Mouse (Mus musculus): Measurements from ENCODE around the gene Srek1. TPM values are rescaled to one million over a fixed set of nuclear protein-coding genes. Genes with fewer than 3 reads are reported as not detected.

The Srek1 gene
- total and polyA plus RNA-seq, 3 experiments: 31.0 to 68.5 TPM; not detected in 1

GRCm38 (mm10) chr13:103710359-103710781 is 64.0 kb downstream of the Srek1 start (continued):
- TF ChIP-seq USF2 (IDR thresholded peaks at IDR 0.05; ENCODE audit: borderline replicate concordance in 1 of 2, insufficient read depth in 1 of 2, low read depth in 1 of 2, low read length in 2 of 2) (no peak), MAFK (IDR thresholded peaks at IDR 0.05; ENCODE audit: borderline replicate concordance, low read depth, low read length) (no peak), JUND (IDR thresholded peaks at IDR 0.05; ENCODE audit: low read depth, low read length) (no peak), BHLHE40 (IDR thresholded peaks at IDR 0.05; ENCODE audit: borderline replicate concordance, low read depth, low read length) (no peak)

- no peaks in the 10 kb centered on the region for H3K79me2 ChIP-seq (ENCODE audit: control insufficient read depth, insufficient read depth, low read length, poor library complexity)
- TF ChIP-seq KAT2A (conservative IDR thresholded peaks at IDR 0.05; ENCODE audit: low read depth, low read length) (no peak), RCOR1 (IDR thresholded peaks at IDR 0.05; ENCODE audit: low read depth, low read length) (no peak), USF2 (IDR thresholded peaks at IDR 0.05; ENCODE audit: borderline replicate concordance in 1 of 2, insufficient read depth in 1 of 2, low read depth in 1 of 2, low read length in 2 of 2) (no peak), GABPA (IDR thresholded peaks at IDR 0.05; ENCODE audit: low read depth, low read length) (no peak), SIN3A (IDR thresholded peaks at IDR 0.05; ENCODE audit: low read length) (no peak), MYB (IDR thresholded peaks at IDR 0.05; ENCODE audit: low read depth, low read length) (no peak), MYC (IDR thresholded peaks at IDR 0.05; ENCODE audit: low read depth, low read length) (no peak), NELFE (IDR thresholded peaks at IDR 0.05; ENCODE audit: low read depth, low read length) (no peak), ZC3H11A (IDR thresholded peaks at IDR 0.05; ENCODE audit: low read depth, low read length) (no peak), CTCF (IDR thresholded peaks at IDR 0.05 in 2 of 3, conservative IDR thresholded peaks at IDR 0.05 in 1 of 3; ENCODE audit: control insufficient read depth in 1 of 3, insufficient read depth in 1 of 3, low read depth in 2 of 3, low read length in 3 of 3, poor library complexity in 1 of 3, severe bottlenecking in 1 of 3) (no peak)
- no peak for DNase-seq (ENCODE audit: low read depth, low spot score)
- H3K4me1 ChIP-seq (ENCODE audit: control insufficient read depth in 1 of 2, insufficient read depth in 2 of 2, low read length in 2 of 2): no peaks in the 10 kb centered on the region
- H3K4me3 ChIP-seq (ENCODE audit: control insufficient read depth in 1 of 2, insufficient read depth in 1 of 2, low read depth in 2 of 2, low read length in 2 of 2): no peak overlapping the region
- H3K9ac ChIP-seq (ENCODE audit: control insufficient read depth, low read depth, low read length, poor library complexity, severe bottlenecking): no peak overlapping the region
- H3K27me3 ChIP-seq (ENCODE audit: control insufficient read depth in 1 of 2, insufficient read depth in 2 of 2, low read length in 2 of 2): no peaks in the 10 kb centered on the region; a peak in 2 of 4 replicates
- no peak overlapping the region for H3K27ac ChIP-seq (ENCODE audit: control insufficient read depth, low read depth, low read length)
- H3K9me3 ChIP-seq (replicated peaks; ENCODE audit: insufficient read depth, low read length): no peaks in the 10 kb centered on the region
- H3K36me3 ChIP-seq (ENCODE audit: control insufficient read depth in 1 of 2, insufficient read depth in 2 of 2, low read length in 2 of 2): no peaks in the 10 kb centered on the region
Measured at GRCm38 (mm10) chr13:103705436-103705978, 68.9 kb downstream of the Srek1 start.

DNA sequence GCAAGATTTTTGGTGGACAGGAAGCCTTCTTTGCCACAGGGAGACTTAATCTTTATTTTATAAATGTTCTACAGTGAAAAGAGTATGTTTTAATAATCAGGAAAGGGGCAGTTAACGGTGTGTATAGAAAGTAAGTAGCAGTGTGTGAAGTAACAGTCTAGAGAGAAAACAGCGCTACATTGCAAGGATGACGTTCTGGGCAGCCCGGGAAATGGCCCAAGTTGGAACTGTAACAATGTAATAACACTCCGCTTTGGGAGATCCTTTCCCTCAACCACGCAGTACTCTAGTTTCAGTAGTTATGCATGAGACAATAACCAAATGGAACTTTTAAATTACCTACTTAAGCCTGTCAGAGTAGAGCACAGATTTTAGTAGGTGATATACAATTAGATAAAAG is 70.6 kb downstream of the Srek1 start:
- no peak for DNase-seq (ENCODE audit: low read depth, low spot score)
- Histone ChIP-seq H3K4me1 (ENCODE audit: control insufficient read depth in 1 of 2, insufficient read depth in 2 of 2, low read length in 2 of 2) (no peaks in the 10 kb centered on the region), H3K79me2 (ENCODE audit: control insufficient read depth, insufficient read depth, low read length, poor library complexity) (no peaks in the 10 kb centered on the region), H3K27me3 (ENCODE audit: control insufficient read depth in 1 of 2, insufficient read depth in 2 of 2, low read length in 2 of 2) (no peaks in the 10 kb centered on the region; a peak in 2 of 4 replicates), H3K36me3 (ENCODE audit: control insufficient read depth in 1 of 2, insufficient read depth in 2 of 2, low read length in 2 of 2) (no peaks in the 10 kb centered on the region), H3K4me3 (ENCODE audit: control insufficient read depth in 1 of 2, insufficient read depth in 1 of 2, low read depth in 2 of 2, low read length in 2 of 2) (no peak overlapping the region), H3K9ac (ENCODE audit: control insufficient read depth, low read depth, low read length, poor library complexity, severe bottlenecking) (no peak overlapping the region), H3K27ac (ENCODE audit: control insufficient read depth, low read depth, low read length) (no peak overlapping the region), H3K9me3 (replicated peaks; ENCODE audit: insufficient read depth, low read length) (no peaks in the 10 kb centered on the region)
- no peak for TF ChIP-seq MEF2A (IDR thresholded peaks at IDR 0.05; ENCODE audit: extremely low read depth, insufficient replicate concordance, low read depth, low read length, poor library complexity, severe bottlenecking)
- TF ChIP-seq BHLHE40 (IDR thresholded peaks at IDR 0.05; ENCODE audit: borderline replicate concordance, low read depth, low read length): no peak
- no peak for TF ChIP-seq POLR2AphosphoS2 (IDR thresholded peaks at IDR 0.05; ENCODE audit: low read length)
- TF ChIP-seq GABPA (IDR thresholded peaks at IDR 0.05; ENCODE audit: low read depth, low read length): no peak
- TF ChIP-seq ZMIZ1 (IDR thresholded peaks at IDR 0.05; ENCODE audit: low read depth, low read length): no peak
- no peak for TF ChIP-seq MYC (IDR thresholded peaks at IDR 0.05; ENCODE audit: low read depth, low read length)
- TF ChIP-seq MAZ (IDR thresholded peaks at IDR 0.05; ENCODE audit: low read depth, low read length): no peak
- TF ChIP-seq MXI1 (IDR thresholded peaks at IDR 0.05; ENCODE audit: low read depth, low read length): no peak
- no peak for TF ChIP-seq NRF1 (IDR thresholded peaks at IDR 0.05; ENCODE audit: insufficient read depth, low read depth, low read length, poor library complexity, severe bottlenecking)
- no peak for TF ChIP-seq POLR2AphosphoS5 (IDR thresholded peaks at IDR 0.05; ENCODE audit: borderline replicate concordance, low read depth, low read length)
- no peak for TF ChIP-seq CHD2 (IDR thresholded peaks at IDR 0.05; ENCODE audit: low read length)
- TF ChIP-seq ZC3H11A (IDR thresholded peaks at IDR 0.05; ENCODE audit: low read depth, low read length): no peak
- no peak for TF ChIP-seq NELFE (IDR thresholded peaks at IDR 0.05; ENCODE audit: low read depth, low read length)
- no peak for TF ChIP-seq HCFC1 (IDR thresholded peaks at IDR 0.05; ENCODE audit: low read depth, low read length)
- no peak for TF ChIP-seq UBTF (IDR thresholded peaks at IDR 0.05; ENCODE audit: borderline replicate concordance, insufficient read depth, low read depth, low read length)
- no peak for TF ChIP-seq MAFK (IDR thresholded peaks at IDR 0.05; ENCODE audit: borderline replicate concordance, low read depth, low read length)
- TF ChIP-seq ETS1 (IDR thresholded peaks at IDR 0.05; ENCODE audit: low read depth, low read length): no peak
- TF ChIP-seq RCOR1 (IDR thresholded peaks at IDR 0.05; ENCODE audit: low read depth, low read length): no peak
- no peak for TF ChIP-seq JUND (IDR thresholded peaks at IDR 0.05; ENCODE audit: low read depth, low read length)
- TF ChIP-seq TCF12 (IDR thresholded peaks at IDR 0.05; ENCODE audit: low read depth, low read length): no peak

Data from MEL (cell line).